Comparison of ENCODE assay signal across 16 mouse cellular contexts in genomic region chr4:65947141-65947649, GRCm38 (mm10).
"Had no signal": no experiment of that assay in that cellular context is flagged by ENCODE, and none has a peak within 500 bp of the region (broad histone marks: within the 10 kb centered on the region; RNA-seq: fewer than 3 reads in every experiment).

No protein-coding gene starts in this region.

- H3K9ac ChIP-seq: neural tube, embryonic 13.5 days; neural tube, embryonic 15.5 days; stomach, embryonic 15.5 days had no signal

- H3K27me3 ChIP-seq: neural tube, embryonic 13.5 days; neural tube, embryonic 15.5 days; stomach, embryonic 15.5 days had no signal

- DNase-seq: retina, postnatal 1 day; right cerebral cortex, adult 18-20 months; right cerebral cortex, postnatal 14 days; right cerebral cortex, postnatal 25 days; right cerebral cortex, postnatal 4 days; spleen, adult 18-20 months; thymus, adult 18-20 months; thymus, adult 2 months; thymus, postnatal 14 days; thymus, postnatal 25 days; thymus, postnatal 36 days; thymus, postnatal 4 days had no signal

- H3K27ac ChIP-seq: neural tube, embryonic 13.5 days; neural tube, embryonic 15.5 days; stomach, embryonic 15.5 days; stomach, postnatal 0 days had no signal

- H3K36me3 ChIP-seq: neural tube, embryonic 13.5 days; neural tube, embryonic 15.5 days; stomach, embryonic 15.5 days had no signal

- H3K4me1 ChIP-seq: neural tube, embryonic 13.5 days; neural tube, embryonic 15.5 days; stomach, embryonic 15.5 days had no signal

- H3K4me3 ChIP-seq: neural tube, embryonic 13.5 days; neural tube, embryonic 15.5 days; stomach, embryonic 15.5 days had no signal
